Mouse (Mus musculus): ENCODE measurements around the gene Nop56.

DNA sequence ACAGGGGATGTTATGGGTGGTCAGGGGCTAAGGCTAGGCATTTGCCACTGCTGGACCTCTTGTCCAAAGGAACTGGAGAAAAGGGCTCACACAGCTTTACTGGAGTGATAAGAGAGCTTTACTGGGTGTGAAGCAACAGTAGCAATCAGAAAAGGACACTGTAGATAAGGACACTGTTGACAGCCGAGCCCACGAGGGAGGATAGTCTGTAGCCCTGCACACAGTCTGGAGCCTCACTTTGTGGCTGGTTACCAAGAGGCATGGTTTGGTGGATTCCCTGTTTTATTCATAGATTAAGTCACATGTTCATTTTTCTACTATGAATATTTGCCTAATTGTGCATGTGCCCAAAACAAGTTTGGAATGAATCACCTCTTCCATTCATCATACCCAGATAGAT, 11.8 kb upstream of the Nop56 start:
- TF ChIP-seq GATA1 (IDR thresholded peaks at IDR 0.05; ENCODE audit: low read length) (peak; percentile 91), TAL1 (IDR thresholded peaks at IDR 0.05; ENCODE audit: low read length) (peak; percentile 66)

Data from erythroblast, embryonic 14.5 days (primary cell).